Mouse (Mus musculus) ES-Bruce4 (cell line): Measurements from ENCODE around the gene Etv5.

Experiments
- CTCF ChIP-seq: IDR thresholded peaks from one replicate; pipeline ENCODE4 v1.8.1; 2011; ENCODE audit warnings: low read depth, low read length
- EP300 ChIP-seq: IDR thresholded peaks from 2 replicates; pipeline ENCODE4 v1.6.1; 2011; ENCODE audit warnings: low read depth, low read length; ENCODE audit not compliant: insufficient read depth
- POLR2A ChIP-seq: IDR thresholded peaks from one replicate; pipeline ENCODE4 v1.8.1; 2011; ENCODE audit warnings: low read length; ENCODE audit not compliant: insufficient read depth

GRCm38 (mm10) chr16:22440269-22440668, 750 bp upstream of the Etv5 start:
- TF ChIP-seq CTCF (no peak), POLR2A (no peak), EP300 (no peak)
